In genomic region chr11:38335411-38335810, GRCm38 (mm10) we compare ENCODE assay signal across 19 mouse cellular contexts.
"Had no signal": no experiment of that assay in that cellular context is flagged by ENCODE, and none has a peak within 500 bp of the region (broad histone marks: within the 10 kb centered on the region; RNA-seq: fewer than 3 reads in every experiment).

No protein-coding gene starts in this region.

- H3K4me1 ChIP-seq: lung, embryonic 15.5 days; midbrain, embryonic 10.5 days; midbrain, embryonic 13.5 days; midbrain, embryonic 15.5 days; neural tube, embryonic 13.5 days; neural tube, embryonic 15.5 days had no signal

- H3K9me3 ChIP-seq: lung, embryonic 15.5 days; midbrain, embryonic 10.5 days; midbrain, embryonic 13.5 days; midbrain, embryonic 15.5 days; neural tube, embryonic 13.5 days; neural tube, embryonic 15.5 days had no signal

- DNase-seq: lung, adult 18-20 months; lung, postnatal 14 days; lung, postnatal 36 days; right cerebral cortex, adult 18-20 months; right cerebral cortex, postnatal 25 days; right cerebral cortex, postnatal 4 days; spleen, adult 18-20 months; thymus, adult 18-20 months; thymus, postnatal 14 days; thymus, postnatal 36 days had no signal

- H3K9ac ChIP-seq: liver, embryonic 14.5 days; lung, embryonic 15.5 days; midbrain, embryonic 13.5 days; midbrain, embryonic 15.5 days; neural tube, embryonic 13.5 days; neural tube, embryonic 15.5 days had no signal

- H3K27ac ChIP-seq: liver, embryonic 14.5 days; lung, embryonic 15.5 days; midbrain, embryonic 10.5 days; midbrain, embryonic 13.5 days; midbrain, embryonic 15.5 days; neural tube, embryonic 13.5 days; neural tube, embryonic 15.5 days had no signal

- H3K4me3 ChIP-seq: lung, embryonic 15.5 days; midbrain, embryonic 10.5 days; midbrain, embryonic 13.5 days; midbrain, embryonic 15.5 days; myocyte; neural tube, embryonic 13.5 days; neural tube, embryonic 15.5 days had no signal

- H3K4me2 ChIP-seq: lung, embryonic 15.5 days; midbrain, embryonic 13.5 days; midbrain, embryonic 15.5 days; neural tube, embryonic 13.5 days; neural tube, embryonic 15.5 days had no signal

- ATAC-seq: lung, postnatal 0 days; midbrain, embryonic 13.5 days; midbrain, embryonic 15.5 days had no signal

- H3K27me3 ChIP-seq: lung, embryonic 15.5 days; midbrain, embryonic 13.5 days; midbrain, embryonic 15.5 days; neural tube, embryonic 13.5 days; neural tube, embryonic 15.5 days had no signal

- H3K36me3 ChIP-seq: lung, embryonic 15.5 days; midbrain, embryonic 10.5 days; midbrain, embryonic 13.5 days; midbrain, embryonic 15.5 days; neural tube, embryonic 13.5 days; neural tube, embryonic 15.5 days had no signal
